Comparison of ENCODE assay signal across 9 mouse cellular contexts in the genomic region with DNA sequence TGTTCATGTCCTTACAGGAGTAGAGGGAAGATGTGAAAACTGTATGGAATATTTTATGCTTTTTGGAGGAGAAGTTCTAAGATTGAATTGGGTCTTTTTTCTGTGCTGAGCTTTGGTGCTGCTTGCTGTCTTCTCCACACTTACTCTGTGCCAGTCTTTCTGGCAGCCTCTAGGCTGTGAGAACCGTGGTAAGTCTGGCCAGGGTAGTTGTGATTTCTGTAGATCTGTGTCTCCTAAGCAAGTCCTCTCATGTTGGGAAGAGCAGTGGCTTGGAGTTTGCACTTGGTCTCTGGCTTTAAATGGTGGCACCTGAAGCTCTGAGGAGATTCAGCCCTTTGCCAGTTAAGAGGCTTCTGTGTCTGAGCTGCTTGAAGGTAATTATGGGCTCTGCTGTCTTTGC. TPM values are rescaled to one million over a fixed set of nuclear protein-coding genes. Genes with fewer than 3 reads are reported as not detected.
DNase-seq lines count a peak whose midpoint lies in the region; ATAC-seq and TF ChIP-seq lines count a peak whose summit lies in the region.
"Had no signal": no experiment of that assay in that cellular context is flagged by ENCODE, and none has a peak within 500 bp of the region (broad histone marks: within the 10 kb centered on the region; RNA-seq: fewer than 3 reads in every experiment).

No protein-coding gene starts in this region.

- peak overlapping the region; percentile 9; the same call in 1 of the 2 replicates for H3K27ac ChIP-seq in left cerebral cortex, adult 2 months
- no peak overlapping the region for H3K27ac ChIP-seq in forebrain, embryonic 13.5 days
- peak overlapping the region; percentile 60 for H3K27ac ChIP-seq in hindbrain, embryonic 13.5 days
- H3K27ac ChIP-seq in midbrain, postnatal 0 days (ENCODE audit: low read depth, low read length): no peak overlapping the region
- H3K27ac ChIP-seq: liver, embryonic 13.5 days had no signal

- H3K9me3 ChIP-seq in forebrain, embryonic 13.5 days (replicated peaks): no peaks in the 10 kb centered on the region
- no peaks in the 10 kb centered on the region for H3K9me3 ChIP-seq in hindbrain, embryonic 13.5 days
- no peaks in the 10 kb centered on the region for H3K9me3 ChIP-seq in midbrain, postnatal 0 days (ENCODE audit: low read length)
- H3K9me3 ChIP-seq: liver, embryonic 13.5 days had no signal

- peak overlapping the region; percentile 40 for H3K4me3 ChIP-seq in left cerebral cortex, adult 2 months
- peak overlapping the region; percentile 99 for H3K4me3 ChIP-seq in forebrain, embryonic 13.5 days
- peak overlapping the region; percentile 100 for H3K4me3 ChIP-seq in hindbrain, embryonic 13.5 days
- peak overlapping the region; percentile 96; the same call in 1 of the 2 replicates for H3K4me3 ChIP-seq in midbrain, postnatal 0 days (ENCODE audit: low read depth, low read length)

- no peaks in the 10 kb centered on the region for H3K27me3 ChIP-seq in forebrain, embryonic 13.5 days
- H3K27me3 ChIP-seq in hindbrain, embryonic 13.5 days: no peaks in the 10 kb centered on the region
- no peaks in the 10 kb centered on the region for H3K27me3 ChIP-seq in midbrain, postnatal 0 days (ENCODE audit: insufficient read depth, low read length)
- H3K27me3 ChIP-seq: liver, embryonic 13.5 days had no signal

- H3K9ac ChIP-seq in forebrain, embryonic 13.5 days: peak overlapping the region; percentile 98
- peak overlapping the region; percentile 100 for H3K9ac ChIP-seq in hindbrain, embryonic 13.5 days
- no peak overlapping the region for H3K9ac ChIP-seq in midbrain, postnatal 0 days (replicated peaks; ENCODE audit: low read length, poor library complexity, severe bottlenecking)

- DNase-seq in left cerebral cortex, adult 2 months (ENCODE audit: extremely low spot score in 1 of 2, low spot score in 2 of 2): no peak
- DNase-seq in left cerebral cortex, postnatal 10 days (ENCODE audit: extremely low spot score in 1 of 2, low spot score in 2 of 2): no peak
- DNase-seq in midbrain, postnatal 0 days (ENCODE audit: low spot score): no peak
- no peak for DNase-seq in layer of hippocampus, adult 9-11 months
- DNase-seq: kidney, postnatal 36 days; liver, embryonic 13.5 days had no signal

- no peak for ATAC-seq in forebrain, embryonic 13.5 days
- no peak for ATAC-seq in hindbrain, embryonic 13.5 days (ENCODE audit: low FRiP score)
- ATAC-seq in midbrain, postnatal 0 days (ENCODE audit: low FRiP score): no peak
- ATAC-seq in CD4-positive, CD25-positive, alpha-beta regulatory T cell, adult 4 months: no peak

- H3K36me3 ChIP-seq in forebrain, embryonic 13.5 days (ENCODE audit: poor library complexity, severe bottlenecking): no peaks in the 10 kb centered on the region
- H3K36me3 ChIP-seq in hindbrain, embryonic 13.5 days: 0 out of 2 replicates have a peak, but pooled peaks cover 4% of the 10 kb centered on the region
- no peaks in the 10 kb centered on the region for H3K36me3 ChIP-seq in midbrain, postnatal 0 days (ENCODE audit: insufficient read depth, low read length)

- intact Hi-C loops in left cerebral cortex, adult 2 months (cut with DNase I): loop anchor here (10.0 kb wide), 1 partner anchor 259 kb away; the partner anchor contains the start of gene Epop
- intact Hi-C loops in left cerebral cortex, postnatal 10 days (cut with DNase I): no loop called here

- TF ChIP-seq CTCF in left cerebral cortex, adult 2 months (IDR thresholded peaks at IDR 0.05): no peak
- TF ChIP-seq CTCF in midbrain, postnatal 0 days (IDR thresholded peaks at IDR 0.05): no peak

- peak overlapping the region; percentile 98 for H3K4me2 ChIP-seq in forebrain, embryonic 13.5 days
- H3K4me2 ChIP-seq in hindbrain, embryonic 13.5 days: peak overlapping the region; percentile 98
- H3K4me2 ChIP-seq in midbrain, postnatal 0 days (ENCODE audit: low read depth, low read length, poor library complexity, severe bottlenecking): peak overlapping the region; percentile 95

- 74% methylated on average over 1 of the region's 1 CpGs for WGBS in forebrain, embryonic 13.5 days
- WGBS in hindbrain, embryonic 13.5 days: 73% methylated on average over 1 of the region's 1 CpGs
- WGBS in midbrain, postnatal 0 days: 57% methylated on average over 1 of the region's 1 CpGs

- H3K4me1 ChIP-seq in forebrain, embryonic 13.5 days: peaks cover 42% of the 10 kb centered on the region
- H3K4me1 ChIP-seq in hindbrain, embryonic 13.5 days (replicated peaks): peaks cover 57% of the 10 kb centered on the region
- H3K4me1 ChIP-seq in midbrain, postnatal 0 days (ENCODE audit: insufficient read depth, low read length): peaks cover 13% of the 10 kb centered on the region

RNA-seq across cellular contexts. Expression of gene Socs7, which starts 3.2 kb away (rescaled TPM):
- total RNA-seq in left cerebral cortex, adult 2 months (2021): 10 to 100 TPM; 87.2 to 91.9 TPM
- total RNA-seq in left cerebral cortex, postnatal 10 days (2021): 10 to 100 TPM; 81.0 to 84.7 TPM
- 7.7 and 8.6 TPM in 2 replicates for polyA plus RNA-seq in forebrain, embryonic 13.5 days (2015; fragmentation: Nextera tagmentation; extraction: Ambion mirVana)
- polyA plus RNA-seq in hindbrain, embryonic 13.5 days (2015; fragmentation: Nextera tagmentation; extraction: Ambion mirVana): 8.4 and 9.2 TPM in 2 replicates
- total RNA-seq in midbrain, postnatal 0 days (2014; rRNA removed): 54.9 and 60.4 TPM in 2 replicates
- 6.9 and 7.4 TPM in 2 replicates for polyA plus RNA-seq in midbrain, postnatal 0 days (2015; fragmentation: Nextera tagmentation; extraction: Ambion mirVana)
- polyA plus RNA-seq in CD4-positive, CD25-positive, alpha-beta regulatory T cell, adult 4 months (2017; shearing (Covaris generic)): 1 to 10 TPM; 7.6 to 8.4 TPM

RNA-seq across cellular contexts. Expression of gene Gpr179, which starts 13.7 kb away (rescaled TPM):
- total RNA-seq in left cerebral cortex, adult 2 months (2021): under 1 TPM; 0.18 to 0.37 TPM
- under 1 TPM; 0.18 to 0.39 TPM for total RNA-seq in left cerebral cortex, postnatal 10 days (2021)
- polyA plus RNA-seq in forebrain, embryonic 13.5 days (2015; fragmentation: Nextera tagmentation; extraction: Ambion mirVana): 0.19 and 0.25 TPM in 2 replicates
- 0.16 and 0.25 TPM in 2 replicates for polyA plus RNA-seq in hindbrain, embryonic 13.5 days (2015; fragmentation: Nextera tagmentation; extraction: Ambion mirVana)
- 0.57 and 0.71 TPM in 2 replicates for total RNA-seq in midbrain, postnatal 0 days (2014; rRNA removed)
- polyA plus RNA-seq in midbrain, postnatal 0 days (2015; fragmentation: Nextera tagmentation; extraction: Ambion mirVana): 0.66 and 0.78 TPM in 2 replicates
- polyA plus RNA-seq in CD4-positive, CD25-positive, alpha-beta regulatory T cell, adult 4 months (2017; shearing (Covaris generic)): under 1 TPM; 0.16 to 0.30 TPM
- polyA plus RNA-seq: liver, embryonic 13.5 days had no signal

RNA-seq across cellular contexts. Expression of gene Arhgap23, which starts 49.8 kb away (rescaled TPM):
- 10 to 100 TPM; 64.4 to 78.6 TPM for total RNA-seq in left cerebral cortex, adult 2 months (2021)
- 10 to 100 TPM; 84.0 to 91.8 TPM for total RNA-seq in left cerebral cortex, postnatal 10 days (2021)
- 3.6 and 4.4 TPM in 2 replicates for polyA plus RNA-seq in forebrain, embryonic 13.5 days (2015; fragmentation: Nextera tagmentation; extraction: Ambion mirVana)
- polyA plus RNA-seq in hindbrain, embryonic 13.5 days (2015; fragmentation: Nextera tagmentation; extraction: Ambion mirVana): 6.6 and 6.7 TPM in 2 replicates
- total RNA-seq in midbrain, postnatal 0 days (2014; rRNA removed): 80.2 and 80.9 TPM in 2 replicates
- 9.2 and 9.6 TPM in 2 replicates for polyA plus RNA-seq in midbrain, postnatal 0 days (2015; fragmentation: Nextera tagmentation; extraction: Ambion mirVana)
- not detected for polyA plus RNA-seq in CD4-positive, CD25-positive, alpha-beta regulatory T cell, adult 4 months (2017; shearing (Covaris generic))

RNA-seq across cellular contexts. Expression of gene Mrpl45, which starts 50.0 kb away (rescaled TPM):
- 10 to 100 TPM; 26.4 to 28.2 TPM for total RNA-seq in left cerebral cortex, adult 2 months (2021)
- total RNA-seq in left cerebral cortex, postnatal 10 days (2021): 10 to 100 TPM; 20.4 to 23.3 TPM
- polyA plus RNA-seq in forebrain, embryonic 13.5 days (2015; fragmentation: Nextera tagmentation; extraction: Ambion mirVana): 47.4 and 49.1 TPM in 2 replicates
- polyA plus RNA-seq in hindbrain, embryonic 13.5 days (2015; fragmentation: Nextera tagmentation; extraction: Ambion mirVana): 38.4 and 39.0 TPM in 2 replicates
- 21.4 and 29.1 TPM in 2 replicates for total RNA-seq in midbrain, postnatal 0 days (2014; rRNA removed)
- polyA plus RNA-seq in midbrain, postnatal 0 days (2015; fragmentation: Nextera tagmentation; extraction: Ambion mirVana): 33.0 and 36.0 TPM in 2 replicates
- polyA plus RNA-seq in CD4-positive, CD25-positive, alpha-beta regulatory T cell, adult 4 months (2017; shearing (Covaris generic)): 10 to 100 TPM; 38.8 to 42.3 TPM

Comparison
In these comparisons a context has a peak if more than half of its experiments do, and no peak if none do; other contexts are left out.
1. H3K27ac ChIP-seq: peak in left cerebral cortex, adult 2 months (single experiment) and hindbrain, embryonic 13.5 days (single experiment); none in forebrain, embryonic 13.5 days (single experiment) and midbrain, postnatal 0 days (single experiment).
2. H3K4me3 ChIP-seq: peak in every context shown above with its lines; median percentile 100 in hindbrain, embryonic 13.5 days; 99 in forebrain, embryonic 13.5 days; 96 in midbrain, postnatal 0 days; 40 in left cerebral cortex, adult 2 months.
3. Peak in every context shown above with its lines, with median percentiles within 50 percentile points of each other: H3K4me2 ChIP-seq.